Mouse (Mus musculus) lung, embryonic 16.5 days (tissue): ENCODE measurements at regions not wholly inside any gene's neighbourhood (a gene's known extent, or its start where the extent isn't known, plus 50 kb on each side); places are given as distances from the start of the nearest gene placed in this dataset.

Source experiments
- ATAC-seq: fragments of 200-750 bp; cut with Nextera tagmentation; 2 replicates; pipeline ENCODE4 v1.8.0; 2017; ENCODE audit warnings: low read depth, mild to moderate bottlenecking, moderate library complexity
- H3K27ac ChIP-seq: fragments of 300-500 bp; sonication (generic); 2 replicates; pipeline ENCODE4 v1.5.1; 2014; ENCODE audit warnings: mild to moderate bottlenecking, control low read depth, low read length
- H3K27me3 ChIP-seq: fragments of 300-500 bp; sonication (generic); 2 replicates; pipeline ENCODE4 v1.6.1; 2014; ENCODE audit warnings: low read depth, low read length, mixed read lengths; ENCODE audit not compliant: control insufficient read depth, insufficient read depth
- H3K36me3 ChIP-seq: fragments of 300-500 bp; sonication (generic); 2 replicates; pipeline ENCODE4 v1.6.1; 2014; ENCODE audit warnings: low read length; ENCODE audit not compliant: control insufficient read depth, insufficient read depth
- H3K4me1 ChIP-seq: fragments of 300-500 bp; sonication (generic); replicated peaks from 2 replicates; pipeline ENCODE4 v1.6.1; 2014; ENCODE audit warnings: low read length, mixed read lengths; ENCODE audit not compliant: control insufficient read depth, insufficient read depth
- H3K4me2 ChIP-seq: fragments of 300-500 bp; sonication (generic); 2 replicates; pipeline ENCODE4 v1.6.1; 2014; ENCODE audit warnings: low read depth, low read length, control low read depth
- H3K4me3 ChIP-seq: fragments of 300-500 bp; sonication (generic); 2 replicates; pipeline ENCODE4 v1.5.1; 2014; ENCODE audit warnings: mild to moderate bottlenecking, low read length, control low read depth
- H3K9ac ChIP-seq: fragments of 300-500 bp; sonication (generic); 2 replicates; pipeline ENCODE4 v1.6.1; 2014; ENCODE audit warnings: low read length, control low read depth
- H3K9me3 ChIP-seq: fragments of 300-500 bp; sonication (generic); 2 replicates; pipeline ENCODE4 v1.6.1; 2016; ENCODE audit warnings: low read length; ENCODE audit not compliant: control insufficient read depth
- WGBS: fragments of 180-500 bp; shearing (Covaris S2); extraction: QIAGEN DNeasy Blood & Tissue Kit; methylation state at CpG from one replicate; pipeline ENCODE4 v1.1.7; 2014; 5-methylcytosine and 5-hydroxymethylcytosine counted together

DNA sequence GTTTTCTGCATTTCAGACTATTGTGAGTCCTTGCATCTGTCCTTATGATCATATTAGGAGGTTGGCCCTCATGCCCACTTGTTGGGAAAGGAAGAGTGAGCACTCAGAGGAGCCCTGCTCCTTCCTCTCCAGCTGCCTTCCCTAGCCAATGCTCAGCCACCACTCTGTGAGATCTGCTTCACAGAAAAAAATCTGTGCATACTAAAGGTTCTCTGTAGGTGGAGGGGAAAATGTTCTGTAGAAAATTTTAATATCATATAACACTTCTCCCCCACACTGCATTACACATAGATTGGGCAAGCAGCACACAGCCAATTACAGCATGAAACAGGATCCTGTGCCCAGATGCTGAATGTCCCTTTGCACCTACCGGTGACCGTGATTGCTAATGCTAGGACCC, 185.7 kb downstream of the Lmo4 start:
- Histone ChIP-seq H3K4me2 (no peak overlapping the region), H3K4me3 (no peak overlapping the region), H3K4me1 (no peaks in the 10 kb centered on the region), H3K27me3 (no peaks in the 10 kb centered on the region), H3K9me3 (no peaks in the 10 kb centered on the region), H3K9ac (no peak overlapping the region), H3K36me3 (no peaks in the 10 kb centered on the region), H3K27ac (no peak overlapping the region)
- ATAC-seq = 0 out of 2 replicates have a peak, but pooled peaks have one; percentile 36
- WGBS = 66% methylated on average over 2 of the region's 2 CpGs

- H3K4me3 ChIP-seq = no peak overlapping the region
- H3K36me3 ChIP-seq = no peaks in the 10 kb centered on the region
- H3K27me3 ChIP-seq = no peaks in the 10 kb centered on the region
- 41% methylated on average over 4 of the region's 4 CpGs for WGBS
- H3K4me1 ChIP-seq = no peaks in the 10 kb centered on the region
- H3K27ac ChIP-seq = no peak overlapping the region
- H3K9ac ChIP-seq = no peak overlapping the region
- 0 out of 2 replicates have a peak, but pooled peaks have one; percentile 23 for ATAC-seq
- H3K9me3 ChIP-seq = no peaks in the 10 kb centered on the region
- H3K4me2 ChIP-seq = no peak overlapping the region
Measured at GRCm38 (mm10) chr3:144018559-144018958, 186.5 kb downstream of the Lmo4 start.

DNA sequence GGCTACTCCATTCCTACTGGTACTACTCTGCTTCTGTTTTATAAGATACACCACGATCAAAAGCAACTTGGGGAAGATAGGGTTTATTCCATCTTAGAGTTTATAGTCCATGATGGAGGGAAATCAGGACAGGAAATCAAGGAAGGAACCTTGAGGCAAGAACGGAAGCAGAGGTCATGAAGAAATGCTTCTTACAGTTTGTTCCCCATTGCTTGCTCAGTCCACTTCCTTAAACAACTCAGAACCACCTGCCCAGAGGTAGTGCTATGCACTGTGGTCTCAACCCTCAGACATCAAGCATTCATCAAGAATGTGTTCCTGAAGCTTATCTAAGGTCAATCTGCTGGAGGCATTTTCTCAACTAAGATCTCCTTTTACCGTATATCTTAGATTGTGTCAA, 189.8 kb downstream of the Lmo4 start:
- Histone ChIP-seq H3K4me1 (peaks cover 5% of the 10 kb centered on the region; the same call in 1 of the 2 replicates), H3K36me3 (no peaks in the 10 kb centered on the region), H3K27ac (no peak overlapping the region), H3K9me3 (no peaks in the 10 kb centered on the region), H3K4me2 (no peak overlapping the region), H3K27me3 (no peaks in the 10 kb centered on the region), H3K4me3 (no peak overlapping the region), H3K9ac (no peak overlapping the region)
- ATAC-seq = no peak
- WGBS = 55% methylated on average over 3 of the region's 3 CpGs

DNA sequence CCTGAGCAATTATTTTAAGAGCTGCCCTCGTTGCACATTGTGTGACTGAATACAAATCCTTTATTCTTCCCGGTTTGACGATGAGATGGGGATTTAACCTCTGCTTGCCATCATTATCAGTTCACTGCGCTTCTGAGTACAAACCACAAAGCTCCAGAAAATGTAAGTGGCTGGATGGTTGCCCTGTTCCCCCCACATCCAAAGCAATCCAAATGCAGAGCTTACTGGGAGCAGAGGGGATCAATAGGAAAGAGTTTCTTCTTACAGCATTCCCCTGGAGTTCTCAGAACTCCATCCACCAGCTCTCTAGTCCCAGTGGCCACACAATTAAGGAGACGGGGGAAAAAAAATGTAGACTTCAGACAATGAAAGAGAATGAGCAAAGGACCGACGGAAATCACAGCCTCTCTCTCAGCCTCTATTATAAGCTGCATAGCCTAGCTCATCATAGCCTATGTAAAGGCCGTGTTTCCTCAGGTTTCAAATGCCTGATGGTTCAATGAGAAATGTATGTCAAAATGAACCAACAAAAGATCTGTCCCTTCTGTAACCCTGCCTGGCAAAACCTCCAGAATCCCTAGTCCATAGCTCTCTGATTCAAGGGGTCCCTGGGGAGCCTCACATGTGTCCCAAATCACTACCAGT, 191.4 kb downstream of the Lmo4 start:
- peaks cover 5% of the 10 kb centered on the region; the same call in 1 of the 2 replicates for H3K4me1 ChIP-seq
- no peak for ATAC-seq
- H3K9me3 ChIP-seq = no peaks in the 10 kb centered on the region
- WGBS = 45% methylated on average over 8 of the region's 8 CpGs
- H3K36me3 ChIP-seq = no peaks in the 10 kb centered on the region
- H3K27me3 ChIP-seq = no peaks in the 10 kb centered on the region
- H3K4me3 ChIP-seq = no peak overlapping the region
- H3K4me2 ChIP-seq = no peak overlapping the region
- H3K9ac ChIP-seq = no peak overlapping the region
- no peak overlapping the region for H3K27ac ChIP-seq

DNA sequence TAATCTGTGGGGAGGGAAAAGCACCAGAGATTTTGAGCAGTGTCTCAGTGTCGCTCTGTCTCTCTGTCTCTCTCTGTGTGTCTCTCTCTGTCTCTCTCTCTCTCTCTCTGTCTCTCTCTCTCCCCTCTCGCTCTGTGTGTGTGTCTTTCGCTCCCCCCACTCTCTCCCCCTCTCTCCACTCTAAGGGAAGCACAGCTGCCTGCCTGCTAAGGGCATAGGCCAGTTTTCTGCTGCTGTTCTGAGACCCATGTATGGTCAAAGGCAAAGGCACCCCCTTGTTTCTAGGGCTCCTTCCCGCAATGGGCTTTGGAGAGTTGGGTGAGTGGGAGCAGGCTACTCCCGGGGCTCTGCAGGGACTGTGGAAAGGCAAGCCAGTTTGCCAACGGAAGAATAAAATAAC, 192.2 kb downstream of the Lmo4 start:
- Histone ChIP-seq H3K9me3 (no peaks in the 10 kb centered on the region), H3K4me2 (no peak overlapping the region), H3K36me3 (no peaks in the 10 kb centered on the region), H3K27me3 (no peaks in the 10 kb centered on the region), H3K27ac (no peak overlapping the region), H3K4me1 (peaks cover 5% of the 10 kb centered on the region; the same call in 1 of the 2 replicates), H3K4me3 (no peak overlapping the region), H3K9ac (no peak overlapping the region)
- ATAC-seq = no peak
- 40% methylated on average over 6 of the region's 6 CpGs for WGBS

DNA sequence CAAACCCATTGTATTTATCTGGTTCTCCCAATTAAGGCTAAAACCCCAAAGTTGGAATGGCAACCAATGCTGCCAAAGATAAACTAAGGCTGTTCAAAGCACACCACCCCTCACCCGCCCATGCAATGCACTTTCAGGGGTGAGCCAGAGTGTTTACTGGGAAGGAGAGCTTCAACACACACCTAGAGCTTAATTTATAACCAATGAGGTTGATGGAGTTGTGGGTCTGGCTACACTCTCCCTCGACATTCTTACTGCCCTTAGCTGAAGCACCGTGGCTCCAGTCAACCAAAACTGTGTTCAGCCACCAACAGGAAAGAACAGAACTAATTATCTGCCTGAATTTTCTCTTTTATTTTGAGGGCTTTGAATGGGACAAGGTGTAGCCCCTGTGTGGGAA, 192.8 kb downstream of the Lmo4 start:
- no peaks in the 10 kb centered on the region for H3K36me3 ChIP-seq
- WGBS = 36% methylated on average over 3 of the region's 3 CpGs
- ATAC-seq = no peak

DNA sequence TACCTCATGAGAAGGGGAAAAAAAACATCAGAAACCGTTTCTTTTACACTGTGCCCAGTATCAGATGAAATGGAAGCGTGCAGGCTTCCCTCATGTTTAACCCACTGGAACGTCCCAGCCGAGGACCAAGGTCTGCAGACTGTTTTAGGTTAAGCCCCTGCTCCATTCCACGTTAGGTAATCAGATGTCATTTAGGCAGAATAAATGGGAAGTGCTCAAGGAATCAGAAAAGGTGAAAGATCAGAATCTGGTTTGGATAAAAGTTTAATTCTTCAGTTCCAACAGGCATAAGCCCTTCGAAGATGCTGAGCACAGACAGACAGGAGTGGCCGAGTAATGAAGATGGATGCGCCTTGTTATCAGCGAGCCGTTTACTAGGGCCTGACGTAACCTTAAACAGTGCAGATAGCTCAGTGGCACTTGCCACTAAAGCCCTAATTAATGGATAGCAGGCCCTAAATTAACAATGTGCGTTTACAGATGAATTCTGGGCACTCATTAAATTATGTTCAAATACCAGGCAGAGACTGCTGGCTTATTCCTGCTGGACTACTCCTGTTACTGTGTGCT, 193.5 kb downstream of the Lmo4 start:
- Histone ChIP-seq H3K4me3 (no peak overlapping the region), H3K27ac (no peak overlapping the region), H3K4me2 (no peak overlapping the region), H3K36me3 (no peaks in the 10 kb centered on the region), H3K27me3 (no peaks in the 10 kb centered on the region), H3K9me3 (no peaks in the 10 kb centered on the region), H3K9ac (no peak overlapping the region), H3K4me1 (peaks cover 5% of the 10 kb centered on the region; the same call in 1 of the 2 replicates)
- 36% methylated on average over 12 of the region's 12 CpGs for WGBS
- ATAC-seq = no peak; the same call in 1 of the 2 replicates

More for the DNA sequence above, 192.8 kb downstream of the Lmo4 start:
- H3K9ac ChIP-seq = no peak overlapping the region
- H3K9me3 ChIP-seq = no peaks in the 10 kb centered on the region
- H3K4me2 ChIP-seq = no peak overlapping the region
- H3K27ac ChIP-seq = no peak overlapping the region
- no peak overlapping the region for H3K4me3 ChIP-seq
- H3K27me3 ChIP-seq = no peaks in the 10 kb centered on the region
- peaks cover 5% of the 10 kb centered on the region; the same call in 1 of the 2 replicates for H3K4me1 ChIP-seq

- Histone ChIP-seq H3K4me2 (no peak overlapping the region), H3K27ac (no peak overlapping the region), H3K9ac (no peak overlapping the region), H3K27me3 (no peaks in the 10 kb centered on the region), H3K36me3 (no peaks in the 10 kb centered on the region), H3K4me1 (peaks cover 5% of the 10 kb centered on the region; the same call in 1 of the 2 replicates), H3K4me3 (no peak overlapping the region), H3K9me3 (no peaks in the 10 kb centered on the region)
- no peak for ATAC-seq
- 21% methylated on average over 6 of the region's 6 CpGs for WGBS
Measured at GRCm38 (mm10) chr3:144010558-144010957, 194.5 kb downstream of the Lmo4 start.

DNA sequence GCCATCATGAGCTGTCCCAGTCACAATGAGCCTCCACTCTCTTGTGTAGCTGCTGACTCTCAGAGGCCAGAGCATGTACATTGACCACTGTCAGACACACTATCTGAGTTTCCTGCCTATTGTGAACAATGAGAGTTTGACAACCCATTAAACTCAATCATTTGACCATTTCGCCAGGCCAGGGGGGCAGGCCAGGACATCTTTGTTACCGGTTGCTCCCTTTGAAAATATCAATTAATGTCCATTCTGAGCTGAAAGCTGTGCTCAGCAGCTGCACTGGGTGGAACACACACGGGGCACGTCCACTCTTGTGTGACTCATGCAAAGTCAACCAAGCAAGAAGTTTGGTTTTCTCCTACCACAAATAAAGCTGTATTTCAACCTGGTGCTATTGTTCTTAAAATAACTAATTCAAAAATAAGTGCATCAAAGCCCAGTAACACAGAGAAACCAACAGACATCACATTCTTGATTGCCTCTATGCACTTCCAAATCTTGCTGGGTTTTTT, 197.9 kb downstream of the Lmo4 start:
- ATAC-seq = no peak
- no peak overlapping the region for H3K4me2 ChIP-seq

More for the DNA sequence above, 197.9 kb downstream of the Lmo4 start:
- H3K27me3 ChIP-seq = no peaks in the 10 kb centered on the region
- no peaks in the 10 kb centered on the region for H3K9me3 ChIP-seq
- no peaks in the 10 kb centered on the region for H3K36me3 ChIP-seq
- no peak overlapping the region for H3K27ac ChIP-seq
- no peak overlapping the region for H3K9ac ChIP-seq
- no peak overlapping the region for H3K4me3 ChIP-seq
- H3K4me1 ChIP-seq = peaks cover 5% of the 10 kb centered on the region; the same call in 1 of the 2 replicates
- WGBS = 78% methylated on average over 4 of the region's 4 CpGs
